Mouse (Mus musculus): ENCODE results near the gene Cby1.

DNA sequence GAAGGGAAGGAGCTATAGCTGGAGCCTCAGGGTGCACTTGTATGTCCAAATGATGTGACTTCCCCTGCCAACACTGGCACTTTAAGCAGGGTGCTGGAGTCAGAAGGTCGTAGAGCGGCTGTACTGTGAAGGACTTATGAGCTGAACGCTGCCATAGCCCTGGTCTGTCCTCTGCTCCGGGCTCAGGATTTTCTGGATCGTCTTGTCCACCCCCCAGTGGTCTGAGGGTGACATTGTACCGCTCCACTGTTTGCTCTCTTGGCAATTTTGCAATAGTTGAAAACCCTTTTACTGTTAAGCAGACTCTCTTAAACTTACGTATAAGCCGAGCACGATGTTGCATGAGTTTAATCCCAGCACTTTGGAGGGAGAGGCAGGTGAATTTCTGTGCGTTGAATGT is 10.2 kb downstream of the Cby1 start:
- no peak for TF ChIP-seq CTCF (IDR thresholded peaks at IDR 0.05; ENCODE audit: extremely low read depth, insufficient read length, insufficient replicate concordance, low read depth, low read length)
- TF ChIP-seq POLR2A (IDR thresholded peaks at IDR 0.05; ENCODE audit: low read depth, low read length): no peak
